Mouse (Mus musculus) naive thymus-derived CD4-positive, alpha-beta T cell, adult 2 months (primary cell): ENCODE results near the gene Fam181b.

Source experiments
- DNase-seq: peaks from one replicate; pipeline ENCODE4 v3.0.0-alpha.2; 2011; ENCODE audit warnings: low read depth

Gene Fam181b

GRCm38 (mm10) chr7:93079785-93080730, at the start of gene Fam181b:
TSS of gene Fam181b (plus strand) at chr7:93079865.
- DNase-seq: no peak

- DNase-seq: no peak
These were observed 41.7 kb upstream of the Fam181b start for GRCm38 (mm10) chr7:93037763-93038471.

GRCm38 (mm10) chr7:93038472-93038828, 41.2 kb upstream of the Fam181b start:
- DNase-seq: no peak

GRCm38 (mm10) chr7:93039542-93039941, 40.1 kb upstream of the Fam181b start:
- no peak for DNase-seq

GRCm38 (mm10) chr7:93044359-93044758, 35.3 kb upstream of the Fam181b start:
- no peak for DNase-seq

- DNase-seq: no peak
These were observed 34.9 kb upstream of the Fam181b start for GRCm38 (mm10) chr7:93044788-93045187.

- no peak for DNase-seq
These were observed 18.8 kb upstream of the Fam181b start for GRCm38 (mm10) chr7:93060831-93061230.

- no peak for DNase-seq
These were observed 17.9 kb upstream of the Fam181b start for GRCm38 (mm10) chr7:93061747-93062146.

- DNase-seq: no peak
These were observed 17.5 kb upstream of the Fam181b start for GRCm38 (mm10) chr7:93062189-93062588.

- no peak for DNase-seq
These were observed 12.1 kb upstream of the Fam181b start for GRCm38 (mm10) chr7:93067464-93068015.

- no peak for DNase-seq
These were observed 3.2 kb upstream of the Fam181b start for GRCm38 (mm10) chr7:93076435-93076960.

- DNase-seq: no peak
These were observed 263 bp upstream of the Fam181b start for GRCm38 (mm10) chr7:93079420-93079784.

- no peak for DNase-seq
These were observed 1.2 kb downstream of the Fam181b start for GRCm38 (mm10) chr7:93080731-93081430.

- no peak for DNase-seq
These were observed 13.8 kb downstream of the Fam181b start for GRCm38 (mm10) chr7:93093371-93094058.

GRCm38 (mm10) chr7:93095511-93095910, 15.8 kb downstream of the Fam181b start:
- no peak for DNase-seq

- no peak for DNase-seq
These were observed 25.2 kb downstream of the Fam181b start for GRCm38 (mm10) chr7:93104776-93105340.

- no peak for DNase-seq
These were observed 30.8 kb downstream of the Fam181b start for GRCm38 (mm10) chr7:93110370-93110965.

GRCm38 (mm10) chr7:93111056-93111455, 31.4 kb downstream of the Fam181b start:
- no peak for DNase-seq

GRCm38 (mm10) chr7:93117561-93117960, 37.9 kb downstream of the Fam181b start:
- DNase-seq: no peak

- DNase-seq: no peak
These were observed 44.3 kb downstream of the Fam181b start for GRCm38 (mm10) chr7:93123936-93124335.
